Mouse (Mus musculus) megakaryocyte, adult 5-6 weeks (primary cell): Measurements from ENCODE around the gene Camkmt. TPM values are rescaled to one million over a fixed set of nuclear protein-coding genes. Genes with fewer than 3 reads are reported as not detected.

Experiments used
- ATAC-seq: 2 replicates; pipeline ENCODE4 v1.8.0; 2016; ENCODE audit warnings: mild to moderate bottlenecking, inconsistent platforms; ENCODE audit not compliant: poor library complexity, severe bottlenecking
- total RNA-seq, 2 experiments: library from RNA; stranded (forward) in 1 of 2; stranded (reverse) in 1 of 2; fragments of 153-499, 151-499 nt in 1 of 2; fragments of 221-1000, 200-1000 nt in 1 of 2; gene quantifications; 2 replicates each; pipeline versions ENCODE4 v1.2.3 to v1.2.4; 2015 to 2017

Camkmt gene
- total RNA-seq, 2 experiments from 2014 or later, result 2.3 to 4.2 TPM

DNA sequence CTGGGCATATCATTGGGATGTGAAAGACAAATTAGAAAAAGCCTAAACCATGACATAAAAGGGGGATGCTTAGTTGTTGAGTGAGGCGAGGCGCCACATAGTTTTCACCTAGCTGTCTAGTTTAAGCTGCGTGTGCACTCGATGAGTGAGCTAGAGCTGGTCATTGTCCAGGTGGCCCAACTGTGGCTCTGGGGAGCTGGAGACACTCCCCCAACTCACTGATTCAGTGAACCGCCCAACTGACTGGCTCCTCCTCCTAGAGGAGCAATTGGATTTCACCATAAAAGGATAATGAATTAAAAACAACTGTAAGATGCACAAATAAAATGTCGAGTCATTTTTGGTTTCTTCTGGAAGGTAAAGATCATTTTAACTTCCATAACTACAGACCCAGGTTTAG is 1.3 kb upstream of the Camkmt start:
- no peak for ATAC-seq

DNA sequence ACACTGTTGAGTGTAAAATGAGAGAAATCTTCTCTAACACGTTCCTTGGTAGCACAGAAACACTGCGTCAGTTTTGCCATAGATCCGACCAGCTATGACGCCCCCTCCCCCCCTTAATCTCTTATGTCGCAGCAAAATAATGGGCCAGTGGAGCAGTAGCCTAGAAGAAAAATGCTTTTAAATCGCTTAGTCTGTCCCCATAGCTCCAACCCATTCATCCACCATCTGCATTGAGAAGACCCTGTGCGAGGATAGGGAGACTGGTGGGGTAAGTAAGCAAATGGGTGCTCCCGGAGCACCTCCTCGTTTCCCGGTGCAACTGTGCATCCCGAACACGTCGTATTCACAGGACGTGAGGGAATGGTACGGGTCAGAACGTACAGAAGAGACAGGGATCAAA is 731 bp upstream of the Camkmt start:
- ATAC-seq, result peak; percentile 3

DNA sequence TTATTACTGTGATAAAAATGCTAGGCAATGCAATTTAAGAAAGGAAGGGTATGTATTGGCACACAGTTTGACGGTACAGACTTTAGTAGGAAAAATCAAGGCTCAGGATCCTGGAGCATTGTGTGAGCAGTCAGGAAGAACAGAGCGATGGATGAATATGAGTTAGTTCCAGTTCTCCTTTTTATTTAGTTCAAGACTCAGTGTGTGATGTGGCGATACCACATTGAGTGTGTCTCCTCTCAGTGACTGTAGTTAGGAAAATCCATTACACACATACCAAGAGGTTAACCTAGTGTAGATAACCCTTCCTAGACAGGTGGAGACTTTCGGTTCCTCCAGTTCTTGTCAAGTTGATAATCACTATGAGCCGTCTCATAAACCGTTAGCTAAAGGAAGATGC is 1.4 kb downstream of the Camkmt start:
- ATAC-seq, result no peak

DNA sequence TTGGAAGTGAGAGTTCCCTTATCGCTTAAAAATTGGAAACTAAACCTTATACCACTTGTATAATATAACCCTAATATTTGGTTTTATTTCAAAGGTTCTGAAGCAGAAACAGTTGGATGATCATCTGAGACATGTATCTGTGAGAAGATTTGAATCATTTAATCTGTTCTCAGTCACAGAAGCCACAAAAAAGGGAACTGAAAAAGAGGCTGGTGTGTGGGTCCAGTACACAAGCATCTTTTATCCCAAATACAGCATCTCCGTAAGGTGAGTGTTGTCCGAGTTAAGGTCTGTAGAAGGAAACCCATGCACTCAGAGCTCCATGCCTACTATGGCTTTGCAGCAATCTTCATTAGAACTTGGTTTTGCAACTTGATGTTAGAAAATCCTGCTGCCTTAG is 6.0 kb downstream of the Camkmt start:
- ATAC-seq, result no peak

DNA sequence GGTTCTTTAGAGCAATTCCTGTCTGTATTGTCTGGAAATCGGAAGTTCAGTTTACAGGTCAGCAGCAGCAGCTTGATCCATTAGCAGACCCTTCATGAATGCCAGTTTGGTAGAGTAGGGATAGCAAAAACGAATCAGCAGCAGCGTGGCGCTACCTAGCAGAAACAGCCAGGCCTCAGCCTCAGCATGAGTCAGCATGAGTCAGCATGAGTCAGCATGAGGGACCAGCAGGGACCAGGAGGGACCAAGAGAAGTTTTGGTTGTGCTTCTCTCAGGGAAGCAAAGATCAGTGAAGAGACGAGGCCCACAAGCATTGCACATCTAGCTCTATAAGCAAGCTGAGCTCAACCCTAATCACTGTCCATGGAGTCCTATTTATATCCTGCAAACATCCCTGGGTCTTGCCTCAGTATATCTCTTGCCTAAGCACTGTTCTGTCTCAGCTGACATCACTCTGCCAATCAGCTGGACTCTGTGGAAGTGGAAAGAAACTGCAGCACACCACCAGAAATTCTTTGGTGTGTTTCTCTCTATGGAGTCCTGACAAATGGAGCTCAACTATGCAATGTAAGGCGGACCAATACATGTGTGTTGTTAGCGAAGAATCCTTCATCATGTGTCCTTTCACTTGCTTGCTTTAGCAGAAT is 8.4 kb downstream of the Camkmt start:
- ATAC-seq, result no peak

DNA sequence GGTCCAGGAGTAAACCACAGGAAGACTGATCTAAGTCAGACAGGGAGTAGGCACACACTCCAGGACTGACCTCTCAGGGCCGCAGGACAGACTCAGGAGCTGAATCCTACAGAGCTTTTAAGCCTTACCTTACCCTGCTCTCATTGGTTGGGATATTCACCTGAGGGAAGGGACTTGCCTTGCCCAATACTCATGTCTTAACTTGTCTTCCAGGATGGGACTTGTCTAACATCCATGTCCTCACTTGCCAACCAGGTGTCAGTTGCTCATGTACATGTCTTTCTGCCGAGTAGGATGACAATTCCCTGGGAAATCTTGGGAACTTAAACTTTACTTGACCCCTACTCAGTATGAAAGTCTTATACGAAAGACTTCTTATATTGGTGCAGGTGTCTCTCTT is 9.9 kb downstream of the Camkmt start:
- ATAC-seq, result no peak

DNA sequence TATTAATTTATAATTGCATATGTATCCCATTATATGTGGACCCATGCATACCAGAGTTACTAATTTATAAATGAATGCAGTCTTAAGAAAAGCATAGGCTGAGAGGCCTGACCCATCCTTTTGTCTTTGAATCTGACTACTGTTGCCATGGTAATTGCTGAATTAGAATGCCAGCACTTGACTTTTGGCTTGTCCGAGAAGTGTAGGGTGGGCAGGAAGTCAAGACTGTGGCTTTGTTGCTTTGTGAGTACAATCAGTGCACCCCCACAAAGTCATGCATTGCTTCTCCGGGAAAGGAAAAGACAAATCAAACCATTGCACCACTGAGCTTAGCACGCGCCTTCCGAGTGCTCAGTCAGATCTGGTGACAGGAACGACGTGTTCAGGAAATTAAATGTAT is 11.4 kb downstream of the Camkmt start:
- ATAC-seq, result no peak

DNA sequence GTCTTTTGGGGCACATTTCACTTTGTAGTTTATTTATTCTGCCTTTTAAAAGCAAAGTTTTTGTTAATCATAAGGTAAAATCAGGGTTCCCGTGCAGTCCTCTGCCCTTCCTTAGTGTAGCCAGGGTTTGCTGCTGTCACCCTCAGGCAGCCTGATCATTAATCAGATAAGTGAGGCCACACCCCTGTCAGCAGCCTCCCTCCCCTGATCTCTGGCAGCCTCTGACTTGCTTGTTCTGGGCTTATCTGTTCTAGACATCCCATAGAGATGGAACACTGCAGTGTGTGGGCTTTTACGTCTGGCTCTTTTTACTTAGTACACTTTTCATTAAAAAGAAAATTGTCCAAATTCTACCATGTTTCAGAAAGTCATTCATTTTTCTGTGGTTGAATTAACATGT is 13.0 kb downstream of the Camkmt start:
- ATAC-seq, result peak; percentile 77

DNA sequence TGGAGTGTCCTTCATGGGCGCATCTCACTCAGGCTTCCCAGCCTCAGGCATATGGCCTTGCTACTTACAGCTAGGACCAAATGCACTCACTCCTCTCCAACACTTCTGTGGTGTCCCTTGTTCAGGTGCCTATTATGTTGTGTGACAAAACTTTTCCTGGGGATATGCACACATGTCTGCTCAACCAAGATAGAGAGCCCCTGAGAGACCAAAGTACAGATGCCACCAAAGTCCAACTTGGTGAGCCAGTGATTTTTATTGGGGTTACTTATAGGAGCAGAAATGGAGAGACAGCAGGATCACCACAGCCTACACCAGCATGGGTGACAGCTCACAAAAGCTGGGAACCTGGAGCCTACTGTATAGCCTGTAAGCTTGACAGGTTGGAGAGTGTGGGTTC is 20.3 kb downstream of the Camkmt start:
- ATAC-seq, result no peak; the same call in 1 of the 2 replicates

DNA sequence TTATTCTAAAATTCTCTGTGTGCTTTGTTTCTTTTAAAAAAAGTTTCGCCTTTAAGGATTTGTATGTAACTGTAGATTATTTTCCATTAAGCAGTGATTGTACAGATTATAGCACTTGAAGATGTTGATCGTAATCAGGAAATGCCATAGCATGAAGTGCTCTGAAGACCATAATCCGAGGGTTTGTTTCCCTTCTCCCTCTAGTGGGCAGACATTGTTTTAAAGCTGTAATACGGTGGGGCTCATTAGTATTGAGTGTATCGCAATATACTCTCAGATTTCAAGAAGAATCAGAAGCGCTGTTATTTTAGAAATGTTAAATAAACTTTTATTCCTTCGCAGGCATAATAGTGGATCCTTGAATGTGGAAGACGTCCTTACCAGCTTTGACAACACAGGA is 23.1 kb downstream of the Camkmt start:
- no peak for ATAC-seq

DNA sequence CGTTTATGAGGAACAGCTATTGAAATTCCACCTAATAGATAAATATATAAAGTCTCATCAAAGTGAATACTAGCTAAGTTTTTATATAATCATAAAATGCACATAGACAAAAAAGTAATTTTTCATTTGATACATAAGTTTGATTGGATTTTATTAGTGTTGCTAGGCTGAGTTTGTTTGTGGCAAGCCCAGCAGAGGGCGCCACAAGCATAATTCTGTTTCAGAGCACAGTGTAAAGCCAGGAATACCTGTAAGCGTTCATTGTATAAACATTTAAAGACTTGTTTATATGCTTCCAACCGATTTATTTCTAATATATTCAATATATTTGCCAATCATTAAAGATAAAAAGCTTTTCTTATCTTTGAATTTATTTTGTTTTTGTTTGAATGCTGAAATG is 26.3 kb downstream of the Camkmt start:
- ATAC-seq, result peak; percentile 52; the same call in 1 of the 2 replicates

DNA sequence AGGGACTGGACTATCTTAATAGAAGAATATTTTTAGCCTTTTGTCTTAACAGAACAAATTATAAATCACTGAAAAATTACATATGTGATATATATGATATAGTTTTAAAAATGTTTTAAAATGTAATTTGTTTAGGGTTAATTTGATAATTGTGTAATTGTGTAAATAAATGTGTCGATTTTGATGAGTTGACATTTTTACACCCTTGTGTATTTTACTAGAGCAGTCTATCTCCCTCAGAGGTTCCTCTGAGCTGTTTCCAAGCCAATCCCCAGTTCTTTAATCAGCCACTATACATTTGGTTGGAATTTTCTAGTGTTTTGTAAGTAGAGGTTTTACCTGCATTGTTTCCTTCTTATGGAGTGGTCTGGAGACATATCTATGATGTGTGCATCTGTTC is 48.0 kb downstream of the Camkmt start:
- ATAC-seq, result no peak

DNA sequence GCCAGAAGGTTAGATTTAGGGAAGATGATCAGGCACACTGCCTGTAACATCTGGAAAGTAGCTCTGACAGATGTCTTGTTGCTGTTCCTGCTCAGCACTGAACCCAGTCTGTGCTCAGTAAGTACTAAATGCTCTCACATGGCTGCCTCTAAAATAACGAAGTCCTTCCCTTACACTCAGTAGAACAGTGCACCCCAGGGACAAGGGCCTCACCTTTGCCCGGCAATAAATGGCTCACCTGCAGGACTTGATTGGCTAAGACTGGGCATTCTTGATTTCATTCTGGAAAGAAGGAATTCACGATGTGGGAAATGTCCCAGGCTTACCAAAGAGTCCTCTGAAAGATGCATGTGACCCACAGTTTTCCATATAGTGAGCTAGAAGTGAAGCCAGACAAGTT is 51.3 kb downstream of the Camkmt start:
- ATAC-seq, result no peak

DNA sequence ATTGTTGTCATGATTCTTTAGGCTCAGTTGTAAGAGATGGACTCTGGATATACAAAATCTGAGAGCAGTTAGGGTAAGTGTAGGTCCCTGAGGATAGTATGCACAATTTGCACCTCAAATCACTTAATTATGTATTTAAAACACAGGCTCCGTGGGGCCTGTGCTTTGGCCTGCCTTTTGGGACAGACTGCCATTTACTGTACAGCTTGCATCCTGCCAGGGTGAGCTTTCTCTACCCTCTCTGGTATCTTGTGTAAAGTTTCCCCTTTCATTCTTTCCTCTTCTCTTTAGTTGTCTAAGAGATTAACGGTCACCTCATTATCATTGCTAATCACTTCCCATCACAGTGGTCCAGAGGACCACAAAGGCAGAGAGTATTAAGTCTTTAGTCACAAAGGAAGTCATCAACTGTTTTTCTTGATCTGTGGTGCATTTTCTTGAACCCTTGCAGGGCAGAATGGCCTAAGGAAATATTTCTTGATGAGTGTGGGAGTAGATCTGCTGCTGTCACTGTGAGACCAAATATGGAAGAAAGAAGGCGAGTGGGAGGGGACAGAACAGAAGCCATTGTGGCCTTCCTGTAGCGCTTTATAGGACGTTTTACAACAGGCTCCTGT is 52.3 kb downstream of the Camkmt start:
- no peak for ATAC-seq

DNA sequence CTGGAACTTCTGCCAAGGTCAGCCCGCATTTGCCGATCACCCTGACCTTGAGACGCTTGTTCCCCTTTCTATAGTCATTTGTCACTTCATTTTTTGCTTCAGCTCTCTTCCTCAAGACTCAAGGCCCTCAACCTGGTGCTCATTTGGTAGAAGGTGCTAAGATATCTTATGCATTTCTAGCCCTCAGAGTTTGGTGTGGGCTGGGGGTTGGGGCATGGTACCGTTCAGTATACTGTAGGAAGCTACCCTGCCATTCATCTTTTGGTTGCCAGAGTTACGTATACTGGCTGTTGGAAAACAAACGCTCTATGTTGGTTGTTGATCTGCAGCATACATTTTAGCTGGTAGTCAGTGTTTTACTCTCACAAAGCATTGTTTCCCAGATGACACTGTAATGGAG is 53.8 kb downstream of the Camkmt start:
- ATAC-seq, result no peak

DNA sequence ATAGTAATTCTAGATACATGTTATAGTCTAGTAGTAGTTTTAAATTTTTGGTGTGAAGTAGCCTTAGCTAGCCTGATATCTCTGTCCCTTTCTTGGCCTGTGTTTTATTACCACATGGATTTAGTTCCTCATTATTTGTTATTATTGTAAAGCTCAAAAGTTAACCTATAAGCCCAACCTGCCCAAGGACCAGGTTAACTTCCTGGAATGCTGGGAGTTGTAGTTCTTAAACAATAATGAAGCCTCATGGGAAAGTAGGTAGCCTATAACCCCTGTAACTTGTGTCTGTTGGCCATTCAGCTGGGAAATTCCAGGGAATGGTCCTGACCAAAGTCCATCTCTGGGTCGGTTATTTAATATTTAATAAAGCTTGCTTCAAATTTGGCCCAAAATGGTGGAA is 58.0 kb downstream of the Camkmt start:
- no peak for ATAC-seq

DNA sequence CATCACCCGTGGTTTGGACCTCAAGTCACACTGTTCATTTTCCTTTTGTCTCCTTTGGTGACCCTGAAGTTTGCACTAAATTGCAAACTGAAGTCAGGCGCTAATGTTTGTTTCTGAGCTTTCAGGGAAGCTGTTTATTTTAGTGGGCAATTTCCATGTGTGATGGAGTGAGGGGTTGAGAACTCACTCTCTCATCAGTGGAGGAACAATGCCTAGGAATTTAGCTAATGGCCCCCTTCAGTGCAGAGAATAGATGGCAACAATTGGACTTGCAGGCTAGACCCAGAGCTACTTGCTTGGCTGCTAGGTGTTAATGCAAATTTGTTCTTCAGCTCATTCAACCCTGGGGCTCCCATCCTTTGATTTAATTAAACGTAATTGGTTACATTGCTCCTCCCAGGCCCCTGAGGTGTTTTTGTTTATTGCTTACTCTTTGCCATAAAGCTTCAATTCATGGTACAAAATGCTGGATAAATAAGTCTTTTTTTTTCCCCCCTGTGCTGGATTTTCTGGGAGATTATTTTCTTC is 58.9 kb downstream of the Camkmt start:
- ATAC-seq, result no peak

DNA sequence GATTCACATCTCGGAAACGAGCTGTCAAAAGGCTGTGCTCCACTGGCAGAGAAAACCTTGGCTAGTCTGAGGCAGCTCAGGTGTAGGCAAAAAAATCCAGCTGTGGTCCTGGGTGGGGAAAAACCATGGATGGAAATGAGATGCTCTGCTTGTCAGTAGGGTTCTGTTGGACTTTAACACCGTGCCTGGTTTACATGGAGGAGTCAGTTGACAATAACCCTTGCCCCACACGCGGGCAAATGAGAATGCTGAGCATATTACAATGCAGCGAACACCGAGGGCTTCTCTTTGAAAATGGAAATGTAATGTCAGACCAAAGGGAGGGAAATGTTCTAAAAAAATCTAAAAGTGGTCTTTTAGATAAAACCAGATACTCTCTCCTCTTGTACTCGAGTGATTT is 60.9 kb downstream of the Camkmt start:
- no peak for ATAC-seq

DNA sequence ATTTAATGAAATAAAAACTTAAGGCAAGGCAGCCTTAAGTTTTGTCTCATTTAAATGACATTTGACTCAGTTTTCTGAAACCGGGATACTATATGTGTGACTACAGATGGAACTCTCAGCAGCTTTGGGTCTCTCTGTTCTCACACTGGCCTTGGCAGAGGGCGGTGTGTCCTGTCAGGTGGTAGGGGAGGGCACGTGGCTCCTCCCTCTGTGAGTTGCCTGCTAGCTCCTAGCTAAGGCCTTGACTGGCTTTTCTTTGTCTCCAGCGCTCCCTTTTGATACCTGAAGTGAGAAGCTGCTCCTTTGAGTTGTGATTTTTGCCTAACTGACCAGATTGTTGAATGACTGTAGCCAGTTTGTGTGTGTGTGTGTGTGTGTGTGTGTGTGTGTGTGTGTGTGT is 67.8 kb downstream of the Camkmt start:
- no peak for ATAC-seq

DNA sequence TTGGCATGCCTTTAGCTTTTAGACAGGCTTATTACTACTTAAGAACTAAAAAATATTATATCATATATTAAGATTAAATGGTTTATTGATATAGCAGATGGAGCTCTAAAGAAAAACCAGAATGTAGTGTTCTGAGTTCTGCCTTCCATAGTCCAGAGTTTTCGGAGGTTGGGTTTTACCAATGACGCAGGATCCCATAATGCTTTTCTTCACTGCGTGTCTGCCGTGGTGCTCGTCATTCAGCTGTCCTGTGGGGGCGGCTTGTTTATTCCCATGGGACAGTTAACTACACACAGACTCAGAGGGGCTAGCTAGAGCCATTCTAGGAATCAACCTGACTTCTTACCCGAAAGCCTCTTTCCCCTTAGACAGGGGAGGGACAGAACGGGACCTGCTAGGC is 69.2 kb downstream of the Camkmt start:
- ATAC-seq, result no peak

DNA sequence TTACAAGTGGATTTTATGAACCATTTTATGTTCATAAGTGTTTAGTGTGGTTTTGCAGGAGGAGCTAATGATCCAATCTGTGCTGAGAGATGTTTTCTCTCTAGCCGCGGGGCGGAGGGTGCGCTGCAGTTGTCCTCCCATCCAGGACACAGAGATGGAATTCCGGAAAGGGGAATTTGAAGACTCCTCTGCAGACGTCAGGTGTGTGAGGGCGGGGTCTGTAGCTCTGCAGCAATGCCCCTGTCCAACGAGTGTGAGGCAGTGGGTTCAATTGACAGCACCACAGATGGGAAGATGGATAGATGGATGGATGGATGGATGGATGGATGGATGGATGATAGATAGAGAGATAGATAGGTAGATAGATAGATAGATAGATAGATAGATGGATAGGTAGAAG is 70.4 kb downstream of the Camkmt start:
- ATAC-seq, result no peak

DNA sequence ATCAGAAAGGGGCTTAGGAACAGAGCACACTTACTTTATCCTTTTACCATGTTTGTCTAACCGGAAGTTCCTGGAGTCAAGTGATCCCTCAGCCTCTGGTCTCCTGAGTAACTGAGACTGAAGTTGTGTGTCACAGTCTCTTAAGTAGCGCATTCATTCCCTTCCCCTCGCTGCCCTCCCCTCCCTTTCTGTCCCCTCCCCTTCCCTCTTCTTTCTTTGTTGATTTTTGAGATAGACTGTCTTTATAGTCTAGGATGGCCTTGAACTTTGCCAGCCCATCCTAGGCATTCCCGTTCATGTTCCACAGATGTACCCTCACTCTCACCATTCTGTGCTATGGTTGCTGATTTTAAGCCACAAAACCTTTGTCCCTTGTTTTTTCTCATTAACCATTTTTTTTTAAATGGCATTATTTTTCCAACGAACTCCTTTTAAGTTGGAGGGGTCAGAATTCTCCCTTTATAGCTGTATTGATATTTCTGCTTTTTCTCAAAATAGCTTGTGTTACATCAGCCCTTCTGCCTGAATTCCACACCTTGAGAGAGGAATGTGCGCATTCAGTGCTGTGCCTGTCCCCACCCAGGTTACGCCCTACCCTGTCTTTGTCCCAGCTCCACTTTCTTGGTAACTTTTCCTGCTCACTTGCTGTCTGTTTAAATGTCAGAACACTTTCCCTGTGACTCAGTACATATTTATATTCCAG is 72.4 kb downstream of the Camkmt start:
- ATAC-seq, result no peak
